Mouse (Mus musculus) hematopoietic stem cell, adult 5-6 weeks (primary cell): ENCODE data around the gene Fam43b. TPM values are rescaled to one million over a fixed set of nuclear protein-coding genes. Genes with fewer than 3 reads are reported as not detected.

Source experiments
- ATAC-seq, 2 experiments: fragments of 125-278 bp in 1 of 2; replicated peaks in 1 of 2; 2 replicates each; pipeline ENCODE4 v1.8.0; 2016 to 2017; ENCODE audit warnings: inconsistent platforms in 2 of 2, mild to moderate bottlenecking in 2 of 2, moderate number of reproducible peaks in 2 of 2, low read depth in 1 of 2, moderate TSS enrichment in 1 of 2; ENCODE audit not compliant: low FRiP score in 2 of 2, poor library complexity in 2 of 2, severe bottlenecking in 2 of 2, insufficient read depth in 1 of 2, low TSS enrichment in 1 of 2
- total RNA-seq: library from RNA; stranded (forward); fragments of 172-1452, 232-1000 nt; gene quantifications from 2 replicates; pipeline ENCODE4 v1.2.3, GENCODE M21; 2017

The Fam43b gene
- total RNA-seq, 1 experiment from 2014 or later, result 0.45 TPM

- ATAC-seq, result no peak
Observed at GRCm38 (mm10) chr4:138362883-138363282, 33.4 kb downstream of the Fam43b start.

- ATAC-seq, result no peak
Observed at GRCm38 (mm10) chr4:138361370-138361821, 34.9 kb downstream of the Fam43b start.

GRCm38 (mm10) chr4:138358176-138358575 is 38.2 kb downstream of the Fam43b start:
- no peak for ATAC-seq

- no peak for ATAC-seq
Observed at GRCm38 (mm10) chr4:138356551-138356950, 39.8 kb downstream of the Fam43b start.

- no peak for ATAC-seq
Observed at GRCm38 (mm10) chr4:138356141-138356540, 40.2 kb downstream of the Fam43b start.

DNA sequence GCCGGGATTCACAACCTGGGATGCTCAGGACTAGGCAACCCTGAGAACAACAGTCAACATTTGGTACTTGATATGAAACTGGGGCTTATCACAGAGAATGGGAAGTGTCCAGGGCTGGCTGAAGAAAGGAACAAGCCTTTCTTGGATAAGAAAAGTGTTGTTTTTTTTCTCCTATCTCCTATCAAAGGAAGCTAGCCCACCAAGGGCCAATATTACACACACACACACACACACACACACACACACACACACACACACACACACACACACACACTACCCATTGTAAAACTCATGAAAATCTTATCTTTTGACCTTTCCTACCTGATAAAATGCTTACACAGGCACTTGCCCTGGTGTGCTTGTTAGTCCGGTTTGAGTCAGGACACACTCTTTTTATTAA is 40.8 kb downstream of the Fam43b start:
- ATAC-seq, result no peak

GRCm38 (mm10) chr4:138353438-138354171 is 42.7 kb downstream of the Fam43b start:
- no peak for ATAC-seq

DNA sequence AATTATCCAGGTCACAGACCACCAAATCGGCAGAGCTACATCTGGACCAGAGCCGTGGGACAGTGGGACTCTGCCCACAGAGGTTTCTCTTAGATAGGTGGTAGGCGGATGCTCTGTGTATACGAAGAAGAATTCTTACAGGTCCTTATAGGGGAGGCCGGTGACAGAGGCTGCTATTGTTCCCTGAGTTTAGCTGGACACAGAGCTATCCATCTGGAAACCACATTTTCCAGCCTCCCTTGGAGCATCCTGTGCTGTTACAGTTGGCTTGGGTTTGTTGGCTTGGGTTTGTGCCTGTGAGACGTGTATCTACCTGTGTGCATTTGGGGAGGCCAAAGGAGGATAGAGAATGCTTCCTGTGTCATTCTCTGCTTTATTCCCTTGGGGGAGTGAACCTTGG is 43.6 kb downstream of the Fam43b start:
- no peak for ATAC-seq

- ATAC-seq, result no peak
Observed at GRCm38 (mm10) chr4:138351821-138352220, 44.5 kb downstream of the Fam43b start.

- no peak for ATAC-seq
Observed at GRCm38 (mm10) chr4:138348716-138349115, 47.6 kb downstream of the Fam43b start.

DNA sequence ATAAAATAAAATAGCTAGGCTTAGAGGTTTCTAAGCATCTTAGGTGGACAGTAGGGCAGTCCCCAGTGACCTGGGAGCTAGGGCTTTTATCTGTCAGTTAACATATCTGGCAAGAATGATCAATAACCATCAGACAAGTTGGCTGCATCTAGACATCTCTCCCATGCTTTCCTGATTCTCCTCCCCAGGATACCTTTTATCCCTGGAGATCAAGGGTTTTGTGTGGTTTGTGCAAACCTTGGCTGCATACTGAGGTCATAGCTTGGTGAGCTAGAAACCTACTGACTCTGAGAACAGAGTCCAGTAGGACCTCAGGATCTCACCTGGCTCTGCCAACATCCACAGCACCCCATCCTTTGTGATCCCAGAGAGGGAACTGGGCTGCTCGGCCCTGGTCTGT is 49.0 kb downstream of the Fam43b start:
- ATAC-seq, result no peak

DNA sequence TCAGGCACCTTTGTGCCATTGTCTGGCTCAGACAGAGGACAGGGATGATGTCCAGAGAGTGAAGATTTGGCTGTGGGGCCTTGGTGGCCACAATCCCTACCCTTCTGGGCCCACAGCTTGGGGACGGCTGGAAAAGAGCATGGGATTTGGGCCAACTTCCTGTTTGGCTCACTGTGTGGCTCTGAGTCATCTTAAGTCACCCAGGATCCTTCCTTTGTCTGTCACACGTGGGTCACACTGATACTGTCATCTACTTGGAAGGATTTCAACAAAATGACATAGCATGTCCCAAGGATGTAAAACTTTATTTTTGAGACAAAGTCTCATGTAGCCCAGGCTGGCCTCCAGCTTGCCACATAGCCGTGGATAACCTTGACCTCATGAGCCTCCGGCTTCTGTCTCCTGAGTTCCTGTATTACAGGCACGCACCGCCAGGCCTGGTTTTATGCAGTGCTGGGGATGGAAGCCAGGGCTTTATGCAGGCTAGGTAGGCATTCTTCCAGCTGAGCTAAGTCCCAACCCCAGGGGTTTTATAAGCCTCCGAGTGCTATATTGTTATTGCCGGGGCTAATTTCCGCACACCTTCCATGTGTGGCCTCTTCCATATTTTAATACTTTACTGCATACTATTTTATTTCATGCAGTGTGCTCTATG is 51.3 kb downstream of the Fam43b start:
- ATAC-seq, result no peak

Other genes with a start within 250 kb of the Fam43b start
- gene Hp1bp3, start 180.2 kb downstream of the Fam43b start, total RNA-seq, result 289 and 297 TPM in 2 replicates
- 41.4 and 48.7 TPM in 2 replicates for gene Sh2d5, start 146.1 kb downstream of the Fam43b start, total RNA-seq
- 8.0 and 9.4 TPM in 2 replicates for gene Kif17, start 146.1 kb downstream of the Fam43b start, total RNA-seq
- gene Ddost, start 91.8 kb downstream of the Fam43b start, total RNA-seq, result 95.1 and 97.5 TPM in 2 replicates
- gene Pink1, start 70.2 kb downstream of the Fam43b start, total RNA-seq, result 50.6 and 67.5 TPM in 2 replicates
- not detected in 2 replicates for gene Cda, start 28.5 kb downstream of the Fam43b start, total RNA-seq
- 6.3 and 10.1 TPM in 2 replicates for gene Mul1, start 38.1 kb upstream of the Fam43b start, total RNA-seq
- gene Camk2n1, start 57.8 kb upstream of the Fam43b start, total RNA-seq, result 0.13 and 0.60 TPM in 2 replicates
- not detected in 2 replicates for gene Vwa5b1, start 239.4 kb upstream of the Fam43b start, total RNA-seq